Mouse (Mus musculus) adrenal gland, postnatal 25 days (tissue): Measurements from ENCODE around the gene Ppp1ca. TPM values are rescaled to one million over a fixed set of nuclear protein-coding genes. Genes with fewer than 3 reads are reported as not detected.

Source experiments
- DNase-seq: peaks from one replicate; pipeline ENCODE4 v3.0.0; 2021; ENCODE audit warnings: mixed read lengths
- total RNA-seq: library from RNA; stranded (reverse); gene quantifications from 2 replicates; pipeline ENCODE4 v1.2.3, GENCODE M21; 2021

Gene Ppp1ca
- total RNA-seq, 1 experiment from 2014 or later = 392 TPM

- DNase-seq = peak; percentile 57
Measured at GRCm38 (mm10) chr19:4213524-4213974, 21.7 kb downstream of the Ppp1ca start.

- DNase-seq = peak; percentile 69
Measured at GRCm38 (mm10) chr19:4214071-4214770, 22.4 kb downstream of the Ppp1ca start, which contains the start of the genes Clcf1 and AC109138.7. Gene Clcf1, plus strand, starts transcription at chr19:4214238. Gene AC109138.7, plus strand, starts transcription at chr19:4214357.

GRCm38 (mm10) chr19:4214771-4215450 lies 23.0 kb downstream of the Ppp1ca start:
- peak; percentile 54 for DNase-seq

- no peak for DNase-seq
Measured at GRCm38 (mm10) chr19:4215451-4215840, 23.6 kb downstream of the Ppp1ca start.

GRCm38 (mm10) chr19:4216041-4216685 lies 24.3 kb downstream of the Ppp1ca start:
- peak; percentile 43 for DNase-seq

- no peak for DNase-seq
Measured at GRCm38 (mm10) chr19:4217140-4217539, 25.3 kb downstream of the Ppp1ca start.

GRCm38 (mm10) chr19:4217855-4218254 lies 26.0 kb downstream of the Ppp1ca start:
- no peak for DNase-seq

- DNase-seq = no peak
Measured at GRCm38 (mm10) chr19:4218293-4218692, 26.4 kb downstream of the Ppp1ca start.

- no peak for DNase-seq
Measured at GRCm38 (mm10) chr19:4218784-4219183, 26.9 kb downstream of the Ppp1ca start.

- no peak for DNase-seq
Measured at GRCm38 (mm10) chr19:4219943-4220342, 28.1 kb downstream of the Ppp1ca start.

- DNase-seq = no peak
Measured at GRCm38 (mm10) chr19:4220416-4220815, 28.6 kb downstream of the Ppp1ca start.

- DNase-seq = no peak
Measured at GRCm38 (mm10) chr19:4220957-4221743, 29.3 kb downstream of the Ppp1ca start.

- DNase-seq = peak; percentile 54
Measured at GRCm38 (mm10) chr19:4222165-4222564, 30.3 kb downstream of the Ppp1ca start.

GRCm38 (mm10) chr19:4226779-4227178 lies 34.9 kb downstream of the Ppp1ca start:
- DNase-seq = no peak

GRCm38 (mm10) chr19:4227446-4227845 lies 35.6 kb downstream of the Ppp1ca start:
- DNase-seq = no peak

GRCm38 (mm10) chr19:4227894-4228678 lies 36.2 kb downstream of the Ppp1ca start:
- peak; percentile 56 for DNase-seq

- DNase-seq = no peak
Measured at GRCm38 (mm10) chr19:4228891-4229290, 37.0 kb downstream of the Ppp1ca start.

GRCm38 (mm10) chr19:4229451-4230076 lies 37.7 kb downstream of the Ppp1ca start:
- DNase-seq = no peak

GRCm38 (mm10) chr19:4230415-4230814 lies 38.5 kb downstream of the Ppp1ca start:
- peak; percentile 64 for DNase-seq

GRCm38 (mm10) chr19:4231253-4232185 lies 39.7 kb downstream of the Ppp1ca start, which contains the start of gene Pold4:
Gene Pold4, plus strand, starts transcription at chr19:4231899.
- DNase-seq = peak; percentile 97
